Mouse (Mus musculus) erythroblast, embryonic 14.5 days (primary cell): Measurements from ENCODE around the gene Nol10. TPM values are rescaled to one million over a fixed set of nuclear protein-coding genes. Genes with fewer than 3 reads are reported as not detected.

Experiments
- H3K27me3 ChIP-seq: 2 replicates; pipeline ENCODE4 v1.6.1; 2012; ENCODE audit warnings: inconsistent platforms; ENCODE audit not compliant: control insufficient read depth
- H3K36me3 ChIP-seq: 2 replicates; pipeline ENCODE4 v1.6.1; 2012; ENCODE audit warnings: mild to moderate bottlenecking, inconsistent platforms; ENCODE audit not compliant: control insufficient read depth
- H3K4me1 ChIP-seq: 2 replicates; pipeline ENCODE4 v1.6.1; 2012; ENCODE audit warnings: inconsistent platforms; ENCODE audit not compliant: control insufficient read depth
- H3K4me3 ChIP-seq: replicated peaks from 2 replicates; pipeline ENCODE3; 2012; ENCODE audit warnings: moderate library complexity, mild to moderate bottlenecking, inconsistent platforms
- H3K9me3 ChIP-seq: 2 replicates; pipeline ENCODE4 v1.6.1; 2012; ENCODE audit warnings: low read length, inconsistent platforms, mixed read lengths; ENCODE audit not compliant: control insufficient read depth
- GATA1 ChIP-seq: IDR thresholded peaks from 2 replicates; pipeline ENCODE4 v1.6.1; 2012; ENCODE audit warnings: low read length, inconsistent platforms, mixed read lengths
- TAL1 ChIP-seq: IDR thresholded peaks from 3 replicates; pipeline ENCODE4 v1.6.1; 2012; ENCODE audit warnings: low read length, inconsistent platforms, mixed read lengths
- polyA plus RNA-seq: library from polyadenylated mRNA; stranded (reverse); fragments of >175 nt; gene quantifications from 2 replicates; pipeline ENCODE4 v1.2.3, GENCODE M21; 2012

Nol10 gene
- polyA plus RNA-seq, 1 experiment: 0.21 TPM

DNA sequence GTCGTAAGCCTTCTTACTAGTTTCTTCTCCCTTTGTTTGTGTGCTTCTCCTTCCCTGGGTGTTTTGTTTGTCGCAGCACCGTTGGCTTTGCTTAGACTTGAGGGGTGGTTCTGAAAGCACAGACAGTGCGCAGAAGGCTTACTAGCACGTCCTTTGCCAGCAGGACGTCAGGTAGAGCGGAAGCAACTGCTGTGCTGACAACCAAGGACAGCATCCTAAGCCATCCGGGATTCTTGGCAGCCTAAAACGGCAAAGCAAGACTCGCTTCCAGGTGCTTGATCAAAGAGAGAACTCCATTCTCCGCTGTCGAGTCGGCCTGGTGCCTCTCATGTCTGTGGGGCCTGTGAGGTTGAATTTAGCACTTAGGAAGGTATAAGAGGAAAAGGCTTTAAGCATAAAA, 44.9 kb downstream of the Nol10 start:
- Histone ChIP-seq H3K4me3 (no peak overlapping the region), H3K27me3 (no peaks in the 10 kb centered on the region), H3K36me3 (peaks cover 41% of the 10 kb centered on the region), H3K9me3 (no peaks in the 10 kb centered on the region), H3K4me1 (peaks cover 4% of the 10 kb centered on the region)
- TF ChIP-seq TAL1: no peak

DNA sequence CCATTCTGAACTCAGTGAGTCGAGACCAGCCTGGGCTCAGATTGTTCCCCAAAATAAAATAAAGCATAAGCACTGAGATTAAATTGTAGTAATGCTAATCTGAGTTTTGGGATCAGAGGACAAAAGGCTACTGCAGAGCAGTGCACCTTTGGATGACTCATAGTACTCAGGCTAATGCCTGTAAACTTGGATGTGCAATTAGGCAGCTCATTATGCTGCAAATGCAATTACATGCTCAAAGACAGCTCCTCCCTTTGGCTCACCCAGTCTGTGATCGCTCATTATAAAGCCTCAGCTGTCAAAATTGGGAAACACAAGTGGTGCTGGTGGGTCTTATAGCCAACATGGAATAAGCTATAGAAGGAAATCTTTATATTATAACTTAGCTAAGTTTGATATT, 48.9 kb downstream of the Nol10 start:
- no peak for TF ChIP-seq TAL1
- no peak for TF ChIP-seq GATA1
- H3K4me1 ChIP-seq: peaks cover 1% of the 10 kb centered on the region; the same call in 1 of the 2 replicates
- no peaks in the 10 kb centered on the region for H3K27me3 ChIP-seq
- peaks cover 44% of the 10 kb centered on the region for H3K36me3 ChIP-seq
- no peak overlapping the region for H3K4me3 ChIP-seq
- no peaks in the 10 kb centered on the region for H3K9me3 ChIP-seq

DNA sequence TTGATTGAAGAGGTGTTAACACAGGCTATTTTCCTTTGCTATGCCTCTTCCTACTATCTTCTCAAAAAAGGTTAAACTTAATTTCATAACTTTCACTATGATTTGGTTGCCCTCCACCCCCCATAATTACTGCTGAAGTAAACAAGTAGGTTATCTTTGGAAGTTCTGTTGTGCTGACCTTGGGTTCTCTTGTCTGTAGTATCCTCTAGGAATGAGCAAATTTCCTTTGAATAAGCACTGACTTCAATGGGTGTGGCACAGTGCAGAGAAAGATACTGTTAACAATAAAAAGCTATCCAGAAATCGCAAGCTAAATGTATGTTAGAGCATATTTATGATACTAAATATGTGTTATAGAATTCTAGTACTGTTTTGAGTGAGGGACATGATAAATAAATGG, 53.2 kb downstream of the Nol10 start:
- H3K36me3 ChIP-seq: peaks cover 57% of the 10 kb centered on the region
- H3K9me3 ChIP-seq: no peaks in the 10 kb centered on the region
- TF ChIP-seq TAL1: no peak
- TF ChIP-seq GATA1: no peak
- H3K4me1 ChIP-seq: no peaks in the 10 kb centered on the region
- H3K27me3 ChIP-seq: no peaks in the 10 kb centered on the region
- H3K4me3 ChIP-seq: no peak overlapping the region

DNA sequence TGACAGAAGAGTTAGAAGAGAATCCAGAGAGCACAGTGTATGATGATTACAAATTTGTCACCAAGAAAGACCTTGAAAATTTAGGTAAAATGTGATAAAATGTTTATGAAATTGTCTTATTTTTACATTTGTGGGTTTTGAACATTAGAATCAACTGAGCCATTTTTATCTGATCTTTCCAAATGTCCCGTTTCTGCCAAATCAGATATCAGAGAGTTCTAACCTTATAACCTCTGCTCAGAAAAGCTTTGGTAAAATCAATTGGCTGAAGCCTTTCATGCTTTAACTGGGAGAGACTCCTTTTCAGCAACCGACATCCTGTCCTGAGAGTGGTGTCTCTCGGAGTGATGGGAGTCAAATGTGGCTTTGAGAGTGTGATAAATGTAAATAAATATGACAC, 53.9 kb downstream of the Nol10 start:
- peaks cover 63% of the 10 kb centered on the region for H3K36me3 ChIP-seq
- H3K4me3 ChIP-seq: no peak overlapping the region
- TF ChIP-seq TAL1 (no peak), GATA1 (no peak)
- no peaks in the 10 kb centered on the region for H3K9me3 ChIP-seq
- no peaks in the 10 kb centered on the region for H3K27me3 ChIP-seq
- no peaks in the 10 kb centered on the region for H3K4me1 ChIP-seq

DNA sequence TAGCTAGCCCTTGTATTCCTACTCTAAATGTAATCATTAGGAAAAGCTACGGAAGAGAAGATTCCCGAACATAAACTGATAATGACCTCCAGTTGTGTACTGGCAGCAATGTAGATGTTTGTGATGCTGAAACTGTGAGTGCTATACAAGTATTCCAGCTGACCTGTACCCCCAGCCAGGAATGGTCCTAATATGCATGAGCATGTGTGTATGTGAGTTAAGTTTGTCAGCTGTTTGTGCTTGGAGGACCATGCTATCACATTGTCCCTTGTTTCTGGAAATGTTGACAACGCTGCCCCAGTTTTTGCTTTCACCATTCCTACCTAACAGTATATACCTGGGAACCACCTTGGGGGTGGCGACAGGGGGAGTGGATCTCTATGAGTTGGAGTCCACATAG, 55.7 kb downstream of the Nol10 start:
- Histone ChIP-seq H3K4me1 (no peaks in the 10 kb centered on the region), H3K27me3 (no peaks in the 10 kb centered on the region), H3K9me3 (no peaks in the 10 kb centered on the region), H3K4me3 (no peak overlapping the region), H3K36me3 (peaks cover 76% of the 10 kb centered on the region)
- no peak for TF ChIP-seq GATA1
- TF ChIP-seq TAL1: no peak

DNA sequence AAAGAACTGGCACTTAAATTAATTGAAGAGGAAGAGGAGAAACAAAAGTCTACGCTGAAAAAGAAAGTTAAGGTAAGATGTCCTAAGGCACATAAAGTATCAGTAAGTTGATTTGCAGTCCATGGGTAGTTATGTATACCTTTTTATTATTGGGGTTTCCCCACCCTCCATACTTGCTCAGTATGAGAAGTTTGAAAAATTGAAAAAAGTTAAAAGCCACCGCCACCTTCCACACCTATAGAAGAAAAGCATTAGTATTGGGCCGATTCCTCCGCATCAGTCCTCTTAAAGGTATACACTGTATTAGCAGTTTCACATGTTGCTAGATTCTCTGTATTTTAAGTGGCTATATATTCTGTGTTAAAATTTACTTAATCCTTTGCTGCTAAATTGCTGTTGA, 58.6 kb downstream of the Nol10 start:
- H3K9me3 ChIP-seq: no peaks in the 10 kb centered on the region
- H3K27me3 ChIP-seq: no peaks in the 10 kb centered on the region
- H3K4me1 ChIP-seq: peaks cover 11% of the 10 kb centered on the region
- no peak overlapping the region for H3K4me3 ChIP-seq
- TF ChIP-seq GATA1: no peak
- no peak for TF ChIP-seq TAL1
- H3K36me3 ChIP-seq: peaks cover 82% of the 10 kb centered on the region

DNA sequence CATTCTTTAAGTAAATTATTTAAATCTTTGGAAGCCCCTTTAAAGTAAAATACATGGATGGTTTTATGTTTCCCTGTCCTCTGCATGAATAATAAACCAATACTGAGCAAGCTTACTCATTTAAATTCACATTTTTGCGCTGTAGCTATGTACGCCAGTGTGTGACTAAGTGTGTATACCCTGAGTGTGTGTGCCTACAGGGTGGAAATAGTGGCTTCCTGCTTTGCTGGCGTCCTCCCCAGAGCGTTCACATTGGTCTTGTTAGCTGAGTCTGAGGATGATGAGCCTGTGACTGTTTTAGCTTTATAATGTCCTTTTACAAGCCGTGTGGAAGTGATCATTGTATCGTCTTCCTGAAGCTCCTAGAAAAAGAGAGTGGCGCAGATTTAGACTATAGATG, 60.1 kb downstream of the Nol10 start:
- Histone ChIP-seq H3K4me3 (no peak overlapping the region), H3K36me3 (peaks cover 81% of the 10 kb centered on the region), H3K4me1 (peaks cover 13% of the 10 kb centered on the region), H3K9me3 (no peaks in the 10 kb centered on the region), H3K27me3 (no peaks in the 10 kb centered on the region)
- TF ChIP-seq TAL1 (no peak), GATA1 (no peak)

DNA sequence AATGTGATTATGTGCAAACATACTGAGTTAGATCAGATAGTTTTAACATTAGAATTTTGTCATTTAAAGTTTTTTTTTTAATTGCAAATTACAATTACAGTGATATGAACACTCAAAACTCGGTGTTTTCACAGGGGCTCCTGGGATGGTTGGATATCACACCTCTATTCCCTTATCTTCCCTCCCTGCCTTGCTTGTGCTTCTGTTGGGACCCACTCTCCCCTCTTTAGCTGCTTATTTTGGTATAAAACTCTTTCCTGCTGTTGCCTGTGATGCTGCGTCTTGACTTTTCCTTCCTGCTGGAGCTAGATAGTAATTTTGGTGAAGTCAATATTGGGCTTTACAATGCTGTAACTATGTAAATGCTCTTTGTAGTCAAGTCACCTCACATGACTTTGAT, 63.0 kb downstream of the Nol10 start:
- no peak overlapping the region for H3K4me3 ChIP-seq
- no peaks in the 10 kb centered on the region for H3K9me3 ChIP-seq
- peaks cover 13% of the 10 kb centered on the region for H3K4me1 ChIP-seq
- H3K36me3 ChIP-seq: peaks cover 65% of the 10 kb centered on the region
- no peaks in the 10 kb centered on the region for H3K27me3 ChIP-seq
- no peak for TF ChIP-seq TAL1
- TF ChIP-seq GATA1: no peak

DNA sequence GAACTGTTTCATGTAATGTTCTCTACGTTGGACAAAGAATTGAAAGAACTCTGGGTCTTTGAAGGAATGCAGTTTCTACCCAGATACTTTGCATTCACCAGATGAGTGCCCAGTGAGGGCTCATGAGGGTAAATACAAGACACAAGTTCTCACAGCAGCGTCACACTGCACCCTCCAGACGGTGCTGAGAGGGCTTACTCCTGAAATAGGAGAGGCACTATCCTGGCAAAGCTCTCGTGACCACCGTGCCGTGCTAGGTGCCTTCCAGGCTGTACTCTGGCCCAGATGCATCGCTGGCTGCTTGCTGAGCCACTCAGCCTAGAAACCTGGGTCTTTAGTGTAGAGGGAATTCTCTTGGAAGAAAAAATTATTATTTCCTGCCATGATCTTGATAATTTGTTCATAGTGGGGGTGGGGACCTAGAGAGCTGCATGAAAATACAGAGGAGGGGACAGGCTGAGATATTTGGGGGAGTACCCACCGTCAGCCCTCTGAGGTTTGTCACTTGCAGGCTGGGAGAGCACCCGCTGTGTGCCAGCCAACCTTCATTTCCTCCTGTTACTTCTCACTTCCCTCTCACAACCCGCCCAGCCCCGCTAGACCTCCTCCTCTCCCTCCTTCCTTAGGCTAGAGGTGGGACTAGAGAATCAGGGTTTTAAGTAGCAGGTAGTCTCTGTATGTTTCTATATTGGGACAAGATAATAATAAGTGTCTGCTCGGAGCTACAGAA, 63.7 kb downstream of the Nol10 start:
- peaks cover 65% of the 10 kb centered on the region for H3K36me3 ChIP-seq
- no peak for TF ChIP-seq TAL1
- TF ChIP-seq GATA1: no peak

DNA sequence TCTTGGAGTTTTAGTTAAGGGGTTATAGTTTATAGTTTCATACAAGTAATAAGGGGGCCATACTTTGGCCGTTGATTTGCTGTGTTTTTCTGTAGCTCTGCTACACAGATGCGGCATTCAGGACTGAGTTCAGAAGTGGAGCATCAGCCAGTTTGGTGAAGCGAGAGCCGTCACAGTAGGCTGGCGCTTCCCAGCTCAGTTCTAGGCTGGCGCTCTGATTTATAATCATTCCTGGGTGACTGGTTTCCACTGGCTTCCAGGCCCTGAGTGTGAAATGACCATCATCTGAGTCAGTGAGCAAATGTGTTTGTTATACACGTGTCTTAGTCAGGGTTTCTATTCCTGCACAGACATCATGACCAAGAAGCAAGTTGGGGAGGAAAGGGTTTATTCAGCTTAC, 66.5 kb downstream of the Nol10 start:
- Histone ChIP-seq H3K4me3 (no peak overlapping the region), H3K9me3 (no peaks in the 10 kb centered on the region), H3K4me1 (peaks cover 13% of the 10 kb centered on the region), H3K27me3 (no peaks in the 10 kb centered on the region), H3K36me3 (peaks cover 68% of the 10 kb centered on the region)
- TF ChIP-seq TAL1 (no peak), GATA1 (no peak)

More for the DNA sequence above, 63.7 kb downstream of the Nol10 start:
- no peaks in the 10 kb centered on the region for H3K9me3 ChIP-seq
- no peaks in the 10 kb centered on the region for H3K27me3 ChIP-seq
- H3K4me1 ChIP-seq: peaks cover 13% of the 10 kb centered on the region
- no peak overlapping the region for H3K4me3 ChIP-seq
